Mouse (Mus musculus): ENCODE measurements around the gene Tex36. TPM values are rescaled to one million over a fixed set of nuclear protein-coding genes. Genes with fewer than 3 reads are reported as not detected.

Gene Tex36
- not detected in 2 replicates for polyA plus RNA-seq (2012; rRNA removed)

GRCm38 (mm10) chr7:133602058-133602457 is at the start of gene Tex36:
TSS of gene Tex36 (minus strand) at chr7:133602158.

GRCm38 (mm10) chr7:133637361-133638305 is 35.7 kb upstream of the Tex36 start, which contains the start of gene Edrf1:
TSS of gene Edrf1 (plus strand) at chr7:133637543.

Other genes starting within 250 kb of the Tex36 start
- gene Edrf1, start 35.4 kb upstream of the Tex36 start, polyA plus RNA-seq (2012; rRNA removed), result 9.2 and 9.5 TPM in 2 replicates
- gene Mmp21, start 77.9 kb upstream of the Tex36 start, polyA plus RNA-seq (2012; rRNA removed), result not detected in 2 replicates
- gene Bccip, start 107.2 kb upstream of the Tex36 start, polyA plus RNA-seq (2012; rRNA removed), result 19.6 TPM in 2 replicates
- 16.8 and 16.9 TPM in 2 replicates for gene Uros, start 107.9 kb upstream of the Tex36 start, polyA plus RNA-seq (2012; rRNA removed)
- gene Fank1, start 174.7 kb upstream of the Tex36 start, polyA plus RNA-seq (2012; rRNA removed), result 1.3 and 2.1 TPM in 2 replicates
- gene Dhx32, start 180.6 kb upstream of the Tex36 start, polyA plus RNA-seq (2012; rRNA removed), result 43.2 and 44.5 TPM in 2 replicates